Mouse (Mus musculus) ES-Bruce4 (cell line): Measurements from ENCODE around the gene Tekt5.

Source experiments
- CTCF ChIP-seq: IDR thresholded peaks from one replicate; pipeline ENCODE4 v1.8.1; 2011; ENCODE audit warnings: low read depth, low read length
- EP300 ChIP-seq: IDR thresholded peaks from 2 replicates; pipeline ENCODE4 v1.6.1; 2011; ENCODE audit warnings: low read depth, low read length; ENCODE audit not compliant: insufficient read depth
- POLR2A ChIP-seq: IDR thresholded peaks from one replicate; pipeline ENCODE4 v1.8.1; 2011; ENCODE audit warnings: low read length; ENCODE audit not compliant: insufficient read depth

DNA sequence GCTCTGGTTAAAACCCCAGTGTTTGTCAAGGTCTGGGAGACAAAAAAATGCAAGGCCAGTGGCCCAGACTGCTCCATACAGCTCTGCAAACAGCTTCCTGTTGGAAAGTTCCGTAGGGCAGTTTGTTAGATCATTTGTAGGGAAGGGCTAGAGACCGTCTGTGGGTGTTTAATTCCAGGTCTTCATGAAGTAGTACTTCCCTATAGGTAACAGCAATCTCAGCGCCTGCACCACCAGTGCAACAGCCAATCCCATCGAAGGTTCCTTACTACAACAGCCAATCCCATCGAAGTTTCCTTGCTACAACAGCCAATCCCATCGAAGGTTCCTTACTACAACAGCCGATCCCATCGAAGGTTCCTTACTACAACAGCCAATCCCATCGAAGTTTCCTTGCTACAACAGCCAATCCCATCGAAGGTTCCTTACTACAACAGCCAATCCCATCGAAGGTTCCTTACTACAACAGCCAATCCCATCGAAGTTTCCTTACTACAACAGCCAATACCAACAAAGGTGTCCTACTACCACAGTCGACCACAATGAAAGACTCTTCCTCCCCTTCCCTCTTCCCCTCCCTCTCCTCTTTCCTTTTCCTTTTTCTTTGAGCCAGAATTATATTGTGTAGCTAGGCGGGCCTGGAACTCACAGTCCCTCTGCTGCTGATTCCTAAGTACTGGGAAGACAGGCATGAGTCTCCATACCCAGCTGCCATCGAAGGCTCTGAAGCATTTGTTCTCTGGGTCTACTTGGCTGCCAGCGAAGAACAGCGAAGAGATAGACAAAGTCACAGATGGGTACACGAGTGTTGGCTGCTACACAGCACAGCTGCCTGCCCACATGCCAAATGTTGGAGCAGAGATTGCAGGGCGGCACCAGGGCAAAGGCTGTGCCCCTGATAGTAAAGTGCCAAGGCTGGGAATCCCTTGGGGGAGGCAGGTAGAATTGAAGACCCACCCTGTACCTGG, 58.6 kb downstream of the Tekt5 start:
- TF ChIP-seq POLR2A (no peak), CTCF (no peak), EP300 (no peak)
